Mouse (Mus musculus) layer of hippocampus, adult 2 months (tissue): ENCODE measurements around the gene Psmd6. TPM values are rescaled to one million over a fixed set of nuclear protein-coding genes. Genes with fewer than 3 reads are reported as not detected.

Experiments
- DNase-seq, 2 experiments: peaks; one replicate each; pipeline ENCODE4 v3.0.0; 2022; ENCODE audit warnings: low spot score in 2 of 2
- H3K27ac ChIP-seq: fragments of 200-600 bp; 2 replicates; pipeline ENCODE4 v1.8.1; 2022
- H3K4me3 ChIP-seq: fragments of 200-600 bp; 2 replicates; pipeline ENCODE4 v1.8.1; 2022; ENCODE audit warnings: mild to moderate bottlenecking
- CTCF ChIP-seq: fragments of 200-600 bp; conservative IDR thresholded peaks from 2 replicates; pipeline ENCODE4 v1.8.1; 2022; ENCODE audit warnings: antibody characterized with exemption, mild to moderate bottlenecking, moderate library complexity
- long read RNA-seq, 2 experiments: library from polyadenylated mRNA; stranded (forward); transcript quantifications; one replicate each; pipeline ENCODE4 v2.0.0; 2021; ENCODE audit warnings: borderline mapping rate in 2 of 2
- total RNA-seq, 2 experiments: library from RNA; stranded (reverse); gene quantifications; 2 replicates each; pipeline ENCODE4 v1.2.3; 2021

The Psmd6 gene
- 100 to 1,000 TPM; 120 to 127 TPM for total RNA-seq
- long read RNA-seq, experiment 1, transcript Psmd6-201 (8 exons, 1,387 nt), result major isoform, 58 of 78 reads
- long read RNA-seq, experiment 1, partial matches to known transcripts, result 10 of 78 reads
- long read RNA-seq, experiment 1, other reads (novel, unspliced or antisense), result 10 of 78 reads
- long read RNA-seq, experiment 2, transcript Psmd6-201 (8 exons, 1,387 nt), result major isoform, 90 of 104 reads
- long read RNA-seq, experiment 2, partial matches to known transcripts, result 4 of 104 reads
- long read RNA-seq, experiment 2, other reads (novel, unspliced or antisense), result 10 of 104 reads

- DNase-seq, result peak; percentile 90 to 91
- TF ChIP-seq CTCF, result peak; percentile 100
- Histone ChIP-seq H3K27ac (peak within 1 kb of the TSS; percentile 96), H3K4me3 (peak within 1 kb of the TSS; percentile 96)
These were observed at the start of gene Psmd6 for GRCm38 (mm10) chr14:14120230-14121096. Gene Psmd6 (minus strand): TSS chr14:14120984.

- no peak for DNase-seq
- Histone ChIP-seq H3K27ac (no peak overlapping the region), H3K4me3 (no peak overlapping the region)
- no peak for TF ChIP-seq CTCF
These were observed 10.1 kb downstream of the Psmd6 start for GRCm38 (mm10) chr14:14110710-14111109.

- H3K27ac ChIP-seq, result no peak overlapping the region
- no peak for DNase-seq
- no peak for TF ChIP-seq CTCF
- no peak overlapping the region for H3K4me3 ChIP-seq
These were observed 15.9 kb downstream of the Psmd6 start for GRCm38 (mm10) chr14:14104930-14105318.

GRCm38 (mm10) chr14:14104213-14104929 is 16.4 kb downstream of the Psmd6 start:
- DNase-seq, result no peak
- no peak overlapping the region for H3K4me3 ChIP-seq
- no peak overlapping the region for H3K27ac ChIP-seq
- TF ChIP-seq CTCF, result no peak

GRCm38 (mm10) chr14:14101296-14101695 is 19.5 kb downstream of the Psmd6 start:
- DNase-seq, result no peak
- H3K27ac ChIP-seq, result no peak overlapping the region
- H3K4me3 ChIP-seq, result no peak overlapping the region
- no peak for TF ChIP-seq CTCF

- H3K27ac ChIP-seq, result no peak overlapping the region
- H3K4me3 ChIP-seq, result no peak overlapping the region
- no peak for TF ChIP-seq CTCF
- no peak for DNase-seq
These were observed 20.0 kb downstream of the Psmd6 start for GRCm38 (mm10) chr14:14100773-14101280.

GRCm38 (mm10) chr14:14098330-14098980 is 22.3 kb downstream of the Psmd6 start:
- H3K4me3 ChIP-seq, result no peak overlapping the region
- DNase-seq, result peak; percentile 81 to 90
- H3K27ac ChIP-seq, result peak overlapping the region; percentile 43; the same call in 1 of the 2 replicates
- peak; percentile 99 for TF ChIP-seq CTCF

- no peak overlapping the region for H3K4me3 ChIP-seq
- no peak for DNase-seq
- H3K27ac ChIP-seq, result no peak overlapping the region
- TF ChIP-seq CTCF, result no peak
These were observed 30.2 kb downstream of the Psmd6 start for GRCm38 (mm10) chr14:14090571-14090970.

GRCm38 (mm10) chr14:14088016-14088791 is 32.6 kb downstream of the Psmd6 start:
- DNase-seq, result no peak
- TF ChIP-seq CTCF, result no peak
- peak overlapping the region; percentile 3; the same call in 1 of the 2 replicates for H3K27ac ChIP-seq
- H3K4me3 ChIP-seq, result no peak overlapping the region

GRCm38 (mm10) chr14:14087348-14087747 is 33.4 kb downstream of the Psmd6 start:
- Histone ChIP-seq H3K27ac (no peak overlapping the region), H3K4me3 (no peak overlapping the region)
- no peak for DNase-seq
- no peak for TF ChIP-seq CTCF

- TF ChIP-seq CTCF, result no peak
- H3K4me3 ChIP-seq, result no peak overlapping the region
- H3K27ac ChIP-seq, result no peak overlapping the region
- DNase-seq, result no peak
These were observed 34.0 kb downstream of the Psmd6 start for GRCm38 (mm10) chr14:14086711-14087263.
